Mouse (Mus musculus) liver, postnatal 0 days (tissue): ENCODE measurements at regions not wholly inside any gene's neighbourhood (a gene's known extent, or its start where the extent isn't known, plus 50 kb on each side); places are given as distances from the start of the nearest gene placed in this dataset.

Source experiments
- ATAC-seq: fragments of 200-750 bp; cut with Nextera tagmentation; 2 replicates; pipeline ENCODE4 v1.8.0; 2017; ENCODE audit warnings: mild to moderate bottlenecking, moderate library complexity
- DNase-seq: peaks from one replicate; pipeline ENCODE4 v3.0.0-alpha.2; 2016
- H3K27ac ChIP-seq: fragments of 300-500 bp; sonication (generic); 2 replicates; pipeline ENCODE4 v1.5.1; 2014; ENCODE audit warnings: antibody characterized with exemption, moderate library complexity, mild to moderate bottlenecking, low read depth
- H3K27me3 ChIP-seq: fragments of 300-500 bp; sonication (generic); 2 replicates; pipeline ENCODE4 v1.6.1; 2014; ENCODE audit warnings: low read length, control low read depth, mixed read lengths; ENCODE audit not compliant: insufficient read depth
- H3K36me3 ChIP-seq: fragments of 300-500 bp; sonication (generic); replicated peaks from 2 replicates; pipeline ENCODE4 v1.6.1; 2014; ENCODE audit warnings: mild to moderate bottlenecking, control low read depth, low read length, moderate library complexity, mixed read lengths; ENCODE audit not compliant: insufficient read depth
- H3K4me1 ChIP-seq: fragments of 300-500 bp; sonication (generic); 2 replicates; pipeline ENCODE4 v1.6.1; 2014; ENCODE audit warnings: antibody characterized with exemption, mild to moderate bottlenecking, control low read depth; ENCODE audit not compliant: insufficient read depth
- H3K4me2 ChIP-seq: fragments of 300-500 bp; sonication (generic); 2 replicates; pipeline ENCODE4 v1.6.1; 2014; ENCODE audit warnings: low read depth, mild to moderate bottlenecking, low read length, moderate library complexity, mixed read lengths
- H3K4me3 ChIP-seq: fragments of 300-500 bp; sonication (generic); 2 replicates; pipeline ENCODE4 v1.5.1; 2014; ENCODE audit warnings: low read depth, low read length
- H3K9ac ChIP-seq: fragments of 300-500 bp; sonication (generic); replicated peaks from 2 replicates; pipeline ENCODE4 v1.6.1; 2014; ENCODE audit warnings: mild to moderate bottlenecking, moderate library complexity
- H3K9me3 ChIP-seq: fragments of 300-500 bp; sonication (generic); 2 replicates; pipeline ENCODE4 v1.6.1; 2016; ENCODE audit warnings: mild to moderate bottlenecking, control low read depth, low read length, mixed read lengths
- CTCF ChIP-seq: sonication (generic); IDR thresholded peaks from 2 replicates; pipeline ENCODE4 v1.5.1; 2016; ENCODE audit warnings: antibody characterized with exemption, low read depth
- EP300 ChIP-seq: IDR thresholded peaks from 2 replicates; pipeline ENCODE4 v1.6.1; 2016; ENCODE audit warnings: antibody characterized with exemption, low read depth, mild to moderate bottlenecking
- WGBS: fragments of 180-500 bp; shearing (Covaris S2); extraction: QIAGEN DNeasy Blood & Tissue Kit; methylation state at CpG from one replicate; pipeline ENCODE4 v1.1.7; 2014; ENCODE audit not compliant: insufficient replicate concordance; 5-methylcytosine and 5-hydroxymethylcytosine counted together

GRCm38 (mm10) chr6:135488795-135489194, 126.5 kb downstream of the Emp1 start:
- H3K36me3 ChIP-seq: no peaks in the 10 kb centered on the region
- 63% methylated on average over 2 of the region's 2 CpGs for WGBS
- no peaks in the 10 kb centered on the region for H3K27me3 ChIP-seq
- no peaks in the 10 kb centered on the region for H3K9me3 ChIP-seq
- DNase-seq (no peak), ATAC-seq (no peak)
- H3K4me2 ChIP-seq: no peak overlapping the region
- TF ChIP-seq EP300 (no peak), CTCF (no peak)
- H3K9ac ChIP-seq: no peak overlapping the region
- H3K27ac ChIP-seq: no peak overlapping the region
- H3K4me3 ChIP-seq: no peak overlapping the region
- H3K4me1 ChIP-seq: no peaks in the 10 kb centered on the region

GRCm38 (mm10) chr6:135493983-135494382, 131.6 kb downstream of the Emp1 start:
- H3K36me3 ChIP-seq: no peaks in the 10 kb centered on the region
- no peaks in the 10 kb centered on the region for H3K9me3 ChIP-seq
- H3K27ac ChIP-seq: no peak overlapping the region
- no peaks in the 10 kb centered on the region for H3K27me3 ChIP-seq
- H3K9ac ChIP-seq: no peak overlapping the region
- H3K4me3 ChIP-seq: no peak overlapping the region
- WGBS: 67% methylated on average over 1 of the region's 1 CpGs
- DNase-seq (no peak), ATAC-seq (no peak)
- no peak overlapping the region for H3K4me2 ChIP-seq
- H3K4me1 ChIP-seq: no peaks in the 10 kb centered on the region
- TF ChIP-seq CTCF: no peak

- Histone ChIP-seq H3K36me3 (no peaks in the 10 kb centered on the region), H3K9me3 (no peaks in the 10 kb centered on the region), H3K4me1 (no peaks in the 10 kb centered on the region), H3K4me2 (no peak overlapping the region), H3K27me3 (no peaks in the 10 kb centered on the region), H3K9ac (no peak overlapping the region), H3K4me3 (no peak overlapping the region), H3K27ac (no peak overlapping the region)
- TF ChIP-seq EP300 (no peak), CTCF (no peak)
- no peak for DNase-seq
- ATAC-seq: no peak
- 27% methylated on average over 2 of the region's 2 CpGs for WGBS
Measured at GRCm38 (mm10) chr6:135495841-135496240, 133.5 kb downstream of the Emp1 start.

- Histone ChIP-seq H3K36me3 (no peaks in the 10 kb centered on the region), H3K4me2 (no peak overlapping the region), H3K9ac (no peak overlapping the region), H3K9me3 (no peaks in the 10 kb centered on the region), H3K27me3 (no peaks in the 10 kb centered on the region), H3K4me1 (no peaks in the 10 kb centered on the region), H3K27ac (no peak overlapping the region), H3K4me3 (no peak overlapping the region)
- no peak for TF ChIP-seq EP300
- peak; percentile 11; the same call in 1 of the 2 replicates for TF ChIP-seq CTCF
- 73% methylated on average over 6 of the region's 6 CpGs for WGBS
- DNase-seq (no peak), ATAC-seq (no peak)
Measured at GRCm38 (mm10) chr6:135498592-135498991, 136.2 kb downstream of the Emp1 start.

GRCm38 (mm10) chr6:135500381-135500780, 138.0 kb downstream of the Emp1 start:
- Histone ChIP-seq H3K4me3 (no peak overlapping the region), H3K27ac (no peak overlapping the region), H3K36me3 (no peaks in the 10 kb centered on the region), H3K9ac (no peak overlapping the region), H3K27me3 (no peaks in the 10 kb centered on the region), H3K4me1 (no peaks in the 10 kb centered on the region), H3K4me2 (no peak overlapping the region), H3K9me3 (no peaks in the 10 kb centered on the region)
- 61% methylated on average over 3 of the region's 3 CpGs for WGBS
- TF ChIP-seq CTCF: no peak
- TF ChIP-seq EP300: no peak
- DNase-seq: no peak
- ATAC-seq: no peak

GRCm38 (mm10) chr6:135501791-135502190, 139.4 kb downstream of the Emp1 start:
- DNase-seq (no peak), ATAC-seq (no peak)
- no peaks in the 10 kb centered on the region for H3K9me3 ChIP-seq
- no peaks in the 10 kb centered on the region for H3K4me1 ChIP-seq
- H3K4me3 ChIP-seq: no peak overlapping the region
- H3K36me3 ChIP-seq: no peaks in the 10 kb centered on the region
- H3K27me3 ChIP-seq: no peaks in the 10 kb centered on the region
- no peak overlapping the region for H3K4me2 ChIP-seq
- TF ChIP-seq CTCF: no peak
- TF ChIP-seq EP300: no peak
- no peak overlapping the region for H3K27ac ChIP-seq
- WGBS: 74% methylated on average over 6 of the region's 6 CpGs
- H3K9ac ChIP-seq: no peak overlapping the region

- Histone ChIP-seq H3K4me1 (no peaks in the 10 kb centered on the region), H3K4me3 (no peak overlapping the region), H3K4me2 (no peak overlapping the region), H3K9ac (no peak overlapping the region), H3K36me3 (no peaks in the 10 kb centered on the region), H3K9me3 (no peaks in the 10 kb centered on the region), H3K27me3 (no peaks in the 10 kb centered on the region), H3K27ac (no peak overlapping the region)
- WGBS: 51% methylated on average over 8 of the region's 8 CpGs
- ATAC-seq: no peak
- TF ChIP-seq EP300: no peak
- TF ChIP-seq CTCF: no peak
- DNase-seq: no peak
Measured at GRCm38 (mm10) chr6:135502405-135502804, 140.1 kb downstream of the Emp1 start.
